Mouse (Mus musculus) erythroid progenitor cell, adult 5-6 weeks (primary cell): ENCODE data around the gene Slc12a3. TPM values are rescaled to one million over a fixed set of nuclear protein-coding genes. Genes with fewer than 3 reads are reported as not detected.

Experiments
- ATAC-seq: replicated peaks from 2 replicates; pipeline ENCODE4 v1.8.0; 2016; ENCODE audit warnings: moderate number of reproducible peaks, mild to moderate bottlenecking, moderate TSS enrichment, inconsistent platforms; ENCODE audit not compliant: poor library complexity, low FRiP score, severe bottlenecking
- total RNA-seq, 2 experiments: library from RNA; stranded (forward) in 1 of 2; stranded (reverse) in 1 of 2; fragments of 150-400 nt in 1 of 2; fragments of 186-747, 209-891 nt in 1 of 2; gene quantifications; 2 replicates each; pipeline versions ENCODE4 v1.2.3 to v1.2.4; 2015 to 2017; ENCODE audit warnings: low replicate concordance in 2 of 2

Gene Slc12a3
- total RNA-seq, 2 experiments from 2014 or later: 0.84 TPM; not detected in 1

- no peak; the same call in 1 of the 2 replicates for ATAC-seq
Measured at GRCm38 (mm10) chr8:94324071-94324470, 4.9 kb upstream of the Slc12a3 start.

DNA sequence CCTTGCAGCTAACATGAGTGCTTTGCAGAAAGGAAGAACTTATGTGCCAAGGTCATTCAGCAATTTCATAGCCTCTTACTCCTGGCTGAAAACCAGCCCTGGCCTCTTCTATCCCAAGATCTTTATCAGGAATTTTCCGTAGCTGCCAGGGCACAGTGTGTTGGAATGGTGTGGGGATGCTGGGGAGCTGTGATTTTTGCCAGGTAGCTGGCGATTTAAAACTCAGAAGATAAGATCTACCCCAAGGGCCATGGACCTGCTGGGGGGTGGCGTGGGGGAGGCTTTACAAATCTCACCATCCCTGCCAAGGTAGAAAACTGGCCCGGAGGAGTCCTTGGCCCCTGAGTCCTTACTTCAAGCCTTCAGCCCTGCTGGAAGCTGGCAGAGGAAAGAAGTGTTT, 3.0 kb upstream of the Slc12a3 start:
- ATAC-seq: no peak

DNA sequence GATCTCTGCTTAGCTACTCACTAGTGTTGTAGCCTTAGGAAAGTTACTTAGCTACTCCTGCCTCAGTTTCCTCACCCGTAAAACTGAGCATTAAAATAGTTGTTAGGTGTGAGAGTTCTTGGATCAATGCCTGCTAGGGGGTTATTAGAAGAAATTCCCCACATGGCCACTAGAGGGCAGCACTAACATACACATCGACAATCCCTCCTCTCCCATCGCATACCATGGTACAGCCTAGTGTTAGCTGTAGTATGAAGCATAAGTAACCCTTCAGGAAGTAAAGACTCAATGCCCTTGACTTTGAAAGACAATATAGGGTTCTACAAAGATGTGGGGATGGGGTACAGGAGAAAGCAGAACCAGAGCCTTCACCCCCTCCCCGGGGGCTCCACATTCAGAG, 1.7 kb downstream of the Slc12a3 start:
- peak; percentile 73; the same call in 1 of the 2 replicates for ATAC-seq

GRCm38 (mm10) chr8:94333345-94333744, 4.3 kb downstream of the Slc12a3 start:
- ATAC-seq: no peak

GRCm38 (mm10) chr8:94337559-94337958, 8.6 kb downstream of the Slc12a3 start:
- ATAC-seq: no peak

GRCm38 (mm10) chr8:94340796-94341195, 11.8 kb downstream of the Slc12a3 start:
- ATAC-seq: no peak

- ATAC-seq: no peak
Measured at GRCm38 (mm10) chr8:94342691-94343090, 13.7 kb downstream of the Slc12a3 start.

DNA sequence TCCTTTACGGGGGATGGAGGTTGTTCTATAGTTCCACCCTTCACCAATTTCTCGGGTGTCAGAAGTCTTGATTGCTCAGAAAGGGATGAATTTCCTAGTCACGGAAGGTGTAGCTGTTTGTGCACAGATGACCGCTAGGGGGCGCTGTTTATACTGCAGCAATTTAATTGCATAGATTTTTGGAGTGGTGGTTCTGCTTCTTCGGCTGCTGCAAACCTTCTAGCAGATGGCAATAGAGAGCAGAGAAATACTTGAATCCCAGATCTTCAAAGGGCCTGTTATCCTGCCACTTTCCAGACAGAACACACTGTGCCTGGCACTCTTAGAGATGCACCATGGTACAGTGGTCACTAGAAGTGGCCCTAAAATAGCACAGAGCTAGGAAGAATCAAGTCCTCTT, 14.3 kb downstream of the Slc12a3 start:
- 0 out of 2 replicates have a peak, but pooled peaks have one; percentile 54 for ATAC-seq

GRCm38 (mm10) chr8:94343778-94344320, 14.8 kb downstream of the Slc12a3 start:
- ATAC-seq: no peak

GRCm38 (mm10) chr8:94345657-94346056, 16.7 kb downstream of the Slc12a3 start:
- ATAC-seq: no peak

- ATAC-seq: no peak
Measured at GRCm38 (mm10) chr8:94346264-94346663, 17.3 kb downstream of the Slc12a3 start.

GRCm38 (mm10) chr8:94348425-94348824, 19.4 kb downstream of the Slc12a3 start:
- no peak for ATAC-seq

DNA sequence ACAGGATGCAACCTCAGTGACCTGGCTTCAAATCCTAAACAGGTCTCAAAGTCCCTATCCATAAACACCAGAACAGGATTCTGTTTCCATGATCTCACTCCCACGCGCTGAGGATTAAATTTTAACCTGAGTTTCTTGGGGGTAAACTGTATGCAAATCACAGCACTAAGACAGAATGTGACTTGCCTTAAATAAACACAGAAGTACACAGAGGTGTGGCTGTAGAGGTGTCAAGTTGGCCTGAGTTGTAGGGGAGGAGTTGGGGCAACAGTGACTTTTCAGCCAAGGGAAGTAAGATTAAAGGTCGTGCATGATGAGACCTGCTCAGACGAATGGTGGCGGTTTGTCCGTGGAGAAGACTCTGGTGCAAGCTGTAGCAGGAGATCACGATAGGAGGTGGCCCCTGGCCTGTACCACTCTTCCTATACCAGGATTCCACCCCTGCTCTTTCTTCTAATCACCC, 25.1 kb downstream of the Slc12a3 start:
- ATAC-seq: no peak

GRCm38 (mm10) chr8:94354571-94354970, 25.6 kb downstream of the Slc12a3 start:
- no peak for ATAC-seq

- no peak for ATAC-seq
Measured at GRCm38 (mm10) chr8:94357220-94357619, 28.2 kb downstream of the Slc12a3 start.

- no peak for ATAC-seq
Measured at GRCm38 (mm10) chr8:94358541-94358940, 29.5 kb downstream of the Slc12a3 start.

GRCm38 (mm10) chr8:94361774-94362431, 32.9 kb downstream of the Slc12a3 start:
- no peak for ATAC-seq

- ATAC-seq: no peak
Measured at GRCm38 (mm10) chr8:94362607-94363239, 33.7 kb downstream of the Slc12a3 start.

- no peak for ATAC-seq
Measured at GRCm38 (mm10) chr8:94363288-94363688, 34.3 kb downstream of the Slc12a3 start.

DNA sequence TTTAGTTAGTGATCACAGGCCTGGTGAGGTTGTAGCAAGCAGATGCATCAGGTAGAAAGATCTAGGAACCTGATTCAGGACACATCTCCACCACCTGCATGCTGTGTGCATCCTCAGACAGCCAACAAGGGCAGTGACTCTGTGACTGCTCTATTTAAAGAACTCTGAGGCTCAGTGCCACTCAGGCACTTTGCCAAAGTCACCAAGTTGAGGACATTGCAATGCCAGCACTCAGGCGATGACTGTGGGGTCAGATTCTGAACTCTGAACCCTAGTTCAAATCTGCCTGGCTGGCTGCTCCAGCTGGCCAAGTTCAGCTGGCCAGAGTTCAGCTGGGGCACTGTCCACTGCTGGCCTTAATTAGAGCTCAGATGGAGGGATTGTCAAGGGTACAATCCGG, 34.9 kb downstream of the Slc12a3 start:
- no peak for ATAC-seq

- ATAC-seq: no peak
Measured at GRCm38 (mm10) chr8:94364686-94365312, 35.8 kb downstream of the Slc12a3 start.
